In genomic region chr15:98809390-98809789, GRCm38 (mm10) we compare ENCODE assay signal across 7 mouse cellular contexts. TPM values are rescaled to one million over a fixed set of nuclear protein-coding genes. Genes with fewer than 3 reads are reported as not detected.
DNase-seq lines count a peak whose midpoint lies in the region; ATAC-seq and TF ChIP-seq lines count a peak whose summit lies in the region.

Ddn (minus strand) TSS chr15:98809490.

- H3K27ac ChIP-seq in liver, embryonic 11.5 days (ENCODE audit: low read depth, low read length), result no peak within 1 kb of the TSS
- H3K27ac ChIP-seq in liver, embryonic 12.5 days, result no peak within 1 kb of the TSS
- peak within 1 kb of the TSS; percentile 72 for H3K27ac ChIP-seq in forebrain, postnatal 0 days (ENCODE audit: low read depth, low read length)
- H3K27ac ChIP-seq in neural tube, embryonic 14.5 days (ENCODE audit: low read depth, low read length), result no peak within 1 kb of the TSS

- H3K9me3 ChIP-seq in liver, embryonic 11.5 days (ENCODE audit: control insufficient read depth, low read length), result no peaks in the 10 kb centered on the region
- H3K9me3 ChIP-seq in liver, embryonic 12.5 days (replicated peaks), result no peaks in the 10 kb centered on the region
- no peaks in the 10 kb centered on the region for H3K9me3 ChIP-seq in forebrain, postnatal 0 days (ENCODE audit: low read length)
- H3K9me3 ChIP-seq in neural tube, embryonic 14.5 days (ENCODE audit: control insufficient read depth, low read length), result no peaks in the 10 kb centered on the region

- peak within 1 kb of the TSS; percentile 41 for H3K4me3 ChIP-seq in liver, embryonic 11.5 days (ENCODE audit: low read depth, low read length)
- no peak within 1 kb of the TSS for H3K4me3 ChIP-seq in liver, embryonic 12.5 days
- H3K4me3 ChIP-seq in forebrain, postnatal 0 days (ENCODE audit: low read depth, low read length), result peak within 1 kb of the TSS; percentile 44
- peak within 1 kb of the TSS; percentile 46 for H3K4me3 ChIP-seq in neural tube, embryonic 14.5 days (ENCODE audit: low read depth, low read length)

- H3K4me1 ChIP-seq in liver, embryonic 11.5 days (replicated peaks; ENCODE audit: control insufficient read depth, insufficient read depth, low read length), result peaks cover 32% of the 10 kb centered on the region
- peaks cover 37% of the 10 kb centered on the region for H3K4me1 ChIP-seq in liver, embryonic 12.5 days
- peaks cover 10% of the 10 kb centered on the region; the same call in 1 of the 2 replicates for H3K4me1 ChIP-seq in forebrain, postnatal 0 days (ENCODE audit: insufficient read depth)
- H3K4me1 ChIP-seq in neural tube, embryonic 14.5 days (ENCODE audit: control insufficient read depth, insufficient read depth, low read length), result peaks cover 27% of the 10 kb centered on the region

- ATAC-seq in liver, embryonic 11.5 days (replicated peaks; ENCODE audit: low FRiP score), result no peak
- ATAC-seq in liver, embryonic 12.5 days, result no peak
- no peak for ATAC-seq in forebrain, postnatal 0 days
- ATAC-seq in neural tube, embryonic 14.5 days (ENCODE audit: low read depth), result no peak
- no peak for ATAC-seq in granulocyte monocyte progenitor cell, adult 5-6 weeks (replicated peaks; ENCODE audit: poor library complexity, severe bottlenecking)

- H3K27me3 ChIP-seq in liver, embryonic 11.5 days (replicated peaks; ENCODE audit: control insufficient read depth, insufficient read depth, low read length), result peaks cover 58% of the 10 kb centered on the region
- peaks cover 57% of the 10 kb centered on the region for H3K27me3 ChIP-seq in liver, embryonic 12.5 days (replicated peaks)
- H3K27me3 ChIP-seq in forebrain, postnatal 0 days (ENCODE audit: insufficient read depth, low read length), result peaks cover 49% of the 10 kb centered on the region
- H3K27me3 ChIP-seq in neural tube, embryonic 14.5 days (ENCODE audit: control insufficient read depth, insufficient read depth, low read length), result peaks cover 47% of the 10 kb centered on the region

- H3K9ac ChIP-seq in liver, embryonic 11.5 days (ENCODE audit: low read depth, low read length), result no peak within 1 kb of the TSS
- H3K9ac ChIP-seq in liver, embryonic 12.5 days, result no peak within 1 kb of the TSS
- H3K9ac ChIP-seq in forebrain, postnatal 0 days, result peak within 1 kb of the TSS; percentile 52
- H3K9ac ChIP-seq in neural tube, embryonic 14.5 days (replicated peaks; ENCODE audit: low read depth, low read length), result 0 out of 2 replicates have a peak within 1 kb of the TSS, but pooled peaks have one; percentile 37

- no peak for TF ChIP-seq CTCF in forebrain, postnatal 0 days (IDR thresholded peaks at IDR 0.05; ENCODE audit: low read depth)

- H3K36me3 ChIP-seq in liver, embryonic 11.5 days (ENCODE audit: control insufficient read depth, insufficient read depth, low read length), result peaks cover 13% of the 10 kb centered on the region
- peaks cover 39% of the 10 kb centered on the region for H3K36me3 ChIP-seq in liver, embryonic 12.5 days
- peaks cover 18% of the 10 kb centered on the region for H3K36me3 ChIP-seq in forebrain, postnatal 0 days (ENCODE audit: insufficient read depth)
- no peaks in the 10 kb centered on the region; the same call in 1 of the 2 replicates for H3K36me3 ChIP-seq in neural tube, embryonic 14.5 days (ENCODE audit: control insufficient read depth, insufficient read depth, low read length)

- DNase-seq in liver, embryonic 11.5 days (ENCODE audit: low spot score), result no peak
- no peak for DNase-seq in forebrain, postnatal 0 days
- DNase-seq in left cerebral cortex, adult 8-10 months (ENCODE audit: low spot score in 2 of 2), result no peak
- DNase-seq in embryo, embryonic 9.5 days (ENCODE audit: extremely low spot score), result no peak

- peak within 1 kb of the TSS; percentile 66; the same call in 1 of the 2 replicates for H3K4me2 ChIP-seq in liver, embryonic 11.5 days
- no peak within 1 kb of the TSS for H3K4me2 ChIP-seq in liver, embryonic 12.5 days
- H3K4me2 ChIP-seq in forebrain, postnatal 0 days (ENCODE audit: low read depth), result peak within 1 kb of the TSS; percentile 85
- H3K4me2 ChIP-seq in neural tube, embryonic 14.5 days (ENCODE audit: low read depth, low read length), result peak within 1 kb of the TSS; percentile 71

- 54% methylated on average over 3 of the region's 3 CpGs for WGBS in liver, embryonic 11.5 days
- WGBS in liver, embryonic 12.5 days (ENCODE audit: insufficient replicate concordance), result 60% methylated on average over 3 of the region's 3 CpGs
- 44% methylated on average over 3 of the region's 3 CpGs for WGBS in forebrain, postnatal 0 days
- 44% methylated on average over 3 of the region's 3 CpGs for WGBS in neural tube, embryonic 14.5 days

RNA-seq across cellular contexts. Expression of gene Ddn, which starts in this region (rescaled TPM):
- 0.12 and 0.16 TPM in 2 replicates for polyA plus RNA-seq in liver, embryonic 11.5 days (2014; fragmentation: Nextera tagmentation; extraction: Ambion mirVana)
- not detected in 2 replicates for polyA plus RNA-seq in liver, embryonic 12.5 days (2016; fragmentation: Nextera tagmentation; extraction: Ambion mirVana)
- total RNA-seq in forebrain, postnatal 0 days (2014; rRNA removed), result 36.3 and 49.6 TPM in 2 replicates
- polyA plus RNA-seq in forebrain, postnatal 0 days (2015; fragmentation: Nextera tagmentation; extraction: Ambion mirVana), result 2.2 TPM in 2 replicates
- 100 to 1,000 TPM; 692 to 784 (median 734) TPM for total RNA-seq in left cerebral cortex, adult 8-10 months (2022)
- polyA plus RNA-seq in neural tube, embryonic 14.5 days (2014; fragmentation: Nextera tagmentation; extraction: Ambion mirVana), result 0.44 and 0.54 TPM in 2 replicates
- total RNA-seq in granulocyte monocyte progenitor cell, adult 5-6 weeks (2014; fragmentation: Nextera tagmentation), result not detected in 2 replicates
- total RNA-seq in granulocyte monocyte progenitor cell, adult 5-6 weeks (2017), result not detected in 2 replicates

Comparison
In these comparisons a context has a peak if more than half of its experiments do, and no peak if none do; other contexts are left out.
1. RNA of gene Ddn (total RNA-seq): 692 to 784 TPM in left cerebral cortex, adult 8-10 months and 36.3 to 49.6 TPM in forebrain, postnatal 0 days; not detected in granulocyte monocyte progenitor cell, adult 5-6 weeks; every median in the first group is over 10 times any median in the second.
2. RNA of gene Ddn (total RNA-seq): 692 to 784 TPM in left cerebral cortex, adult 8-10 months; 36.3 to 49.6 TPM in forebrain, postnatal 0 days; every median in the first group is over 10 times any median in the second.
3. H3K9ac ChIP-seq: peak in forebrain, postnatal 0 days (single experiment) and neural tube, embryonic 14.5 days (single experiment); none in liver, embryonic 11.5 days (single experiment) and liver, embryonic 12.5 days (single experiment).